Mouse (Mus musculus) hindbrain, embryonic 16.5 days (tissue): ENCODE data around the gene Blm. TPM values are rescaled to one million over a fixed set of nuclear protein-coding genes. Genes with fewer than 3 reads are reported as not detected.

ENCODE experiments used
- ATAC-seq: fragments of 200-750 bp; cut with Nextera tagmentation; 2 replicates; pipeline ENCODE4 v1.8.0; 2017; ENCODE audit warnings: moderate TSS enrichment, moderate library complexity
- H3K27ac ChIP-seq: fragments of 300-500 bp; sonication (generic); 2 replicates; pipeline ENCODE4 v1.5.1; 2014; ENCODE audit warnings: low read depth, mild to moderate bottlenecking, control low read depth, low read length, moderate library complexity
- H3K27me3 ChIP-seq: fragments of 300-500 bp; sonication (generic); replicated peaks from 2 replicates; pipeline ENCODE4 v1.6.1; 2014; ENCODE audit warnings: low read length; ENCODE audit not compliant: control insufficient read depth, insufficient read depth
- H3K36me3 ChIP-seq: fragments of 300-500 bp; sonication (generic); 2 replicates; pipeline ENCODE4 v1.6.1; 2014; ENCODE audit warnings: mild to moderate bottlenecking, low read length, moderate library complexity, mixed read lengths; ENCODE audit not compliant: control insufficient read depth, insufficient read depth
- H3K4me1 ChIP-seq: fragments of 300-500 bp; sonication (generic); 2 replicates; pipeline ENCODE4 v1.6.1; 2014; ENCODE audit warnings: low read depth, low read length; ENCODE audit not compliant: control insufficient read depth, insufficient read depth
- H3K4me2 ChIP-seq: fragments of 300-500 bp; sonication (generic); 2 replicates; pipeline ENCODE4 v1.6.1; 2014; ENCODE audit warnings: mild to moderate bottlenecking, low read length, control low read depth, moderate library complexity
- H3K4me3 ChIP-seq: fragments of 300-500 bp; sonication (generic); 2 replicates; pipeline ENCODE4 v1.5.1; 2014; ENCODE audit warnings: mild to moderate bottlenecking, low read length, control low read depth, moderate library complexity
- H3K9ac ChIP-seq: fragments of 300-500 bp; sonication (generic); 2 replicates; pipeline ENCODE4 v1.6.1; 2014; ENCODE audit warnings: low read depth, mild to moderate bottlenecking, control low read depth, low read length, moderate library complexity
- H3K9me3 ChIP-seq: fragments of 300-500 bp; sonication (generic); 2 replicates; pipeline ENCODE4 v1.6.1; 2014; ENCODE audit warnings: mild to moderate bottlenecking, low read length, moderate library complexity; ENCODE audit not compliant: control insufficient read depth
- WGBS: fragments of 180-500 bp; shearing (Covaris S2); extraction: QIAGEN DNeasy Blood & Tissue Kit; methylation state at CpG from one replicate; pipeline ENCODE4 v1.1.7; 2014; 5-methylcytosine and 5-hydroxymethylcytosine counted together
- polyA plus RNA-seq: library from polyadenylated mRNA; unstranded; fragments of >200 nt; fragmentation: Nextera tagmentation; extraction: Ambion mirVana; gene quantifications from 2 replicates; pipeline ENCODE4 v1.2.1, GENCODE M21; 2015

Gene Blm
- polyA plus RNA-seq, 1 experiment from 2014 or later, result 7.3 TPM

DNA sequence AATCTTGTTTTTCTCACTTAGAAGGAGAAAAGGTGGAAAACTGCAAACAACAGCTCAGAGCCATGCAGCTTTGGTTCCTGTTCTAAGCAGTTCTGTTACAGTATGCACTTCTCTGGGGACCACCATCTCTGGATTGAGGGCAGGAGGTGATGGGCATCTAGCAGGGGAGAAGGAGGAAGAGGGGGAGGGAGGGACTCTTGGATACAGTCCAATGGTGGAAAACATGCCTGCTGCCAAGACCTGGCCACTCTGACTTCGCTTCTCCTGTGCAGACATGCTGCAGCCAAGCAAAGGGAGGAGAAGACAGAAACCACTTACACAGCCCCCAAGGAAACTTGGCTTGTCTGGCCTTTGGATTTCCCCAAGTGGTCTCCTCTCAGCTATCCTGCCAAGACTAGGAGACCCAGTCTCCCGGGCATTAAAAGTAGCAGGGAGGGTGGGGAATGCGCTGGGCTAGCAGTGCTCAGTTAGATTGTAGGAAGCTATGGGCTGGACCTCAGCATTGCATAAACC lies 77.0 kb downstream of the Blm start:
- no peaks in the 10 kb centered on the region for H3K27me3 ChIP-seq
- no peak overlapping the region for H3K4me3 ChIP-seq
- H3K9ac ChIP-seq, result no peak overlapping the region
- WGBS, result 71% methylated on average over 3 of the region's 3 CpGs
- no peak for ATAC-seq
- H3K9me3 ChIP-seq, result no peaks in the 10 kb centered on the region
- no peak overlapping the region for H3K4me2 ChIP-seq
- peaks cover 3% of the 10 kb centered on the region; the same call in 1 of the 2 replicates for H3K36me3 ChIP-seq
- no peaks in the 10 kb centered on the region; the same call in 1 of the 2 replicates for H3K4me1 ChIP-seq
- no peak overlapping the region for H3K27ac ChIP-seq

DNA sequence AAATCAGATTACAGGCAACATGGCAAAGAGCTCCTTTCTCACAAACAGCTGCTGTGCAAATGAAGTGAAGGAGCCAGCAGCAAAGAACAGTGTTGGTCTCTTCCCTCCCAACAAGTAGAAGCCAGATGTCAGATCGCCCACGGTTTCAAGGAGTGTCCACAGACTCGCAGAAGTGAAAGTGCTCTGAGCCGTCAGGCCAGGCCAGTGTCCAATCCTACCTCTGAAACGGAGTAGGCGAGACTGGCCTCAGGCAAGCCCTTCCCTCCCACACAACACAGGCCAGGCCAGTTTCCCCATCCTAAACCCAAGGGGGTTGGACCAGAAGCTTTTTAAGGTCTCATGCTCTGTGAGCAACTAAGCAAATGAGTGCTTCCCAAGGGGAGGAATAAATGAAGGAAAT lies 77.7 kb downstream of the Blm start:
- no peak overlapping the region for H3K4me3 ChIP-seq
- H3K36me3 ChIP-seq, result peaks cover 3% of the 10 kb centered on the region; the same call in 1 of the 2 replicates
- WGBS, result 88% methylated on average over 6 of the region's 6 CpGs
- no peak overlapping the region for H3K4me2 ChIP-seq
- H3K9me3 ChIP-seq, result no peaks in the 10 kb centered on the region
- no peaks in the 10 kb centered on the region for H3K27me3 ChIP-seq
- ATAC-seq, result no peak
- H3K9ac ChIP-seq, result no peak overlapping the region
- H3K4me1 ChIP-seq, result no peaks in the 10 kb centered on the region; the same call in 1 of the 2 replicates
- H3K27ac ChIP-seq, result no peak overlapping the region

GRCm38 (mm10) chr7:80456327-80456726 lies 78.6 kb downstream of the Blm start:
- Histone ChIP-seq H3K27me3 (no peaks in the 10 kb centered on the region), H3K4me3 (no peak overlapping the region), H3K27ac (no peak overlapping the region), H3K4me1 (no peaks in the 10 kb centered on the region; the same call in 1 of the 2 replicates), H3K36me3 (peaks cover 3% of the 10 kb centered on the region; the same call in 1 of the 2 replicates), H3K9ac (no peak overlapping the region), H3K4me2 (no peak overlapping the region), H3K9me3 (no peaks in the 10 kb centered on the region)
- ATAC-seq, result no peak
- WGBS, result 73% methylated on average over 6 of the region's 6 CpGs

DNA sequence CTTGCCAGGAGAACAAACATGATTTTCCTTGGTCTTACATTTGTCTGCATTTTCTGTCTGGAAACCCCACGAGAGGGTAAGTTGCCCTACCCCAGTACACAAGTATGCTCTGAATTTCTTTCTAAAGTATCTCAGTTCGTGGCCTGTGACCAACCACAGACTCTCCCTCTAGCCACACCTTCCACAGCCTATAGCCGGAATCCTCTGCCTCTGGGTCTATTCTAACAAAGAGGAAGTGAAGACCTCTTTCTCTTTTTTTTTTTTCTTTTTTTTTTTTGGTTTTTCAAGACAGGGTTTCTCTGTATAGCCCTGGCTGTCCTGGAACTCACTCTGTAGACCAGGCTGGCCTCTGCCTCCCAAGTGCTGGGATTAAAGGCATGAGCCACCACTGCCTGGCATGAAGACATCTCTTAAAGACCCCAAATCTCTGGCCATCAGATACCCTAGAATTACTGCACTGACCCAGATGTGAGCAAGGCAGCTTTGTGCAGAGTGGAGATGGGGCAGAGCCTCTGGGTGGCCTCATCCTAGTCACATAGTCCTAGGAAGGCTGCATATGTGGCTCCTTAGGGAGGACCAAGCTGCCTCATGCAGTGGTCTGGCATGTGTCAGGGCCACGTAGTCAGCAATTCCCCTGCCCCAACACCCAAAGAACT lies 79.3 kb downstream of the Blm start:
- no peak for ATAC-seq
- 87% methylated on average over 4 of the region's 4 CpGs for WGBS
- H3K4me3 ChIP-seq, result no peak overlapping the region
- H3K36me3 ChIP-seq, result peaks cover 3% of the 10 kb centered on the region; the same call in 1 of the 2 replicates
- no peak overlapping the region for H3K9ac ChIP-seq
- H3K27ac ChIP-seq, result no peak overlapping the region
- H3K27me3 ChIP-seq, result no peaks in the 10 kb centered on the region
- H3K4me1 ChIP-seq, result no peaks in the 10 kb centered on the region; the same call in 1 of the 2 replicates
- no peak overlapping the region for H3K4me2 ChIP-seq
- no peaks in the 10 kb centered on the region for H3K9me3 ChIP-seq

- no peaks in the 10 kb centered on the region for H3K36me3 ChIP-seq
- H3K9ac ChIP-seq, result no peak overlapping the region
- 89% methylated on average over 2 of the region's 2 CpGs for WGBS
- no peak overlapping the region for H3K4me2 ChIP-seq
- no peaks in the 10 kb centered on the region for H3K9me3 ChIP-seq
- no peaks in the 10 kb centered on the region; the same call in 1 of the 2 replicates for H3K4me1 ChIP-seq
- H3K27me3 ChIP-seq, result no peaks in the 10 kb centered on the region
- no peak for ATAC-seq
- no peak overlapping the region for H3K27ac ChIP-seq
- no peak overlapping the region for H3K4me3 ChIP-seq
These were observed 80.1 kb downstream of the Blm start for GRCm38 (mm10) chr7:80454786-80455185.

DNA sequence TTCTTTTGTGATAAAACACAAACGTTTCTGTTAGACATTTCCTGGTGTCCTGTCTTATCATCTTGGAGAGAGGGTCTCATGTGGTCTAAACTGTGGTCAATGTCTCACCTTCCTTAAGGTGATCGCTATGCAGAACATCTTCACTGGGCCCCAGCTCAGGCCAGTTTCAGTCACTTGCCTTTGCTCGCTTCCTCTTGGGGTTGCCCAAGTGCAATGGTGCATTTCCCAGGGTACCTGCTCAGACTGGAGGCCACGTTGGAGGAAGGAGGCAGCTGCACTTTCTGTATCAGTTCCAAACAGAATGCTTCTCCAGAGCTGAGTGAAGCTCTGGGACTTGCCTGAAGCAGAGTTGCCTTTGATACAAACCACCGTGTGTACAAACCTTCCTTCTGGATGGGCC lies 80.9 kb downstream of the Blm start:
- H3K9ac ChIP-seq, result no peak overlapping the region
- no peak for ATAC-seq
- H3K36me3 ChIP-seq, result no peaks in the 10 kb centered on the region
- no peak overlapping the region for H3K4me2 ChIP-seq
- no peak overlapping the region for H3K4me3 ChIP-seq
- no peaks in the 10 kb centered on the region for H3K9me3 ChIP-seq
- 92% methylated on average over 5 of the region's 5 CpGs for WGBS
- no peak overlapping the region for H3K27ac ChIP-seq
- H3K27me3 ChIP-seq, result no peaks in the 10 kb centered on the region
- no peaks in the 10 kb centered on the region; the same call in 1 of the 2 replicates for H3K4me1 ChIP-seq

DNA sequence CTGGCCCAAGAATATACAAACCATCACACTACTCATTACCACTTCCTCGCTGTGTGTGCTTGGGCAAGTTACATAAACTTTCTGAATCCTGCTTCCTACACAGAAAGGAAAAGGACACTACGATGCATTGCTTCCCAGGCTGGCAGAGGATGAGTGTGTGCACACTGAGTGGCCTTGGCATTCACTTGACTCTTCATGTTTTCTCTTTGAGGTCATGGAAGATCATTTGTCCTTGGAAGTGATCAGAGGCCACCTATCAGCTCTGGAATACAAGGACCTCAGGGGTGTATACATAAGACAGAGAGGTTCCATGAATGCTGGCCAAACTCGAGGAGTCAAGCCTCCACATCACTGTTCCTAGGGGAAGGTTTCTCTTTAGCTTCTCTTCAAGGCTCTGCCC lies 81.8 kb downstream of the Blm start:
- 89% methylated on average over 3 of the region's 3 CpGs for WGBS

DNA sequence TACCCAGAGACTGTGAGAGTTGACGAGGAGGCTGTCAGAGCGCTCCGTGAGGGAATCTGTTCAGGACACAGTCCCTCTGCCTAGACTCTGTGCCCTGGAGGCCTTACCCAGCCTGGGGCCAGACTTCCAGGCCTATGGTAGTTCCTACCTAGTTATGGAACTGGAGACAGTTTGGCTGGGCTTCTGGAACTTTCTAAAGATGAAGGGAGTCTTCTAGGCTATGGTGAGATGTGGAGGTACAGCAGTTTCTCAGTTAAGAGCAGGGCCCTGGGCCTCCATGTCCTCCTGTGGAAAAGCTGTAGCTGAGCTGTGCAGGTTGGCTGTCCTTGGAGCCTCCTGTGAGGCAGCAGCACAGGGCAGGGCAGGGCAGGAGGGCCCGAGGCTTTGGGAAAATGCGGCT lies 82.7 kb downstream of the Blm start:
- no peaks in the 10 kb centered on the region for H3K36me3 ChIP-seq
- H3K27me3 ChIP-seq, result no peaks in the 10 kb centered on the region
- H3K4me3 ChIP-seq, result no peak overlapping the region
- H3K4me1 ChIP-seq, result no peaks in the 10 kb centered on the region
- no peak overlapping the region for H3K9ac ChIP-seq
- no peak overlapping the region for H3K4me2 ChIP-seq
- ATAC-seq, result no peak
- 76% methylated on average over 5 of the region's 5 CpGs for WGBS
- H3K27ac ChIP-seq, result no peak overlapping the region
- H3K9me3 ChIP-seq, result no peaks in the 10 kb centered on the region

More for the DNA sequence above, 81.8 kb downstream of the Blm start:
- ATAC-seq, result no peak
- no peak overlapping the region for H3K4me2 ChIP-seq
- no peaks in the 10 kb centered on the region; the same call in 1 of the 2 replicates for H3K4me1 ChIP-seq
- H3K9me3 ChIP-seq, result no peaks in the 10 kb centered on the region
- no peak overlapping the region for H3K4me3 ChIP-seq
- H3K27me3 ChIP-seq, result no peaks in the 10 kb centered on the region
- no peak overlapping the region for H3K27ac ChIP-seq
- no peaks in the 10 kb centered on the region for H3K36me3 ChIP-seq
- H3K9ac ChIP-seq, result no peak overlapping the region

DNA sequence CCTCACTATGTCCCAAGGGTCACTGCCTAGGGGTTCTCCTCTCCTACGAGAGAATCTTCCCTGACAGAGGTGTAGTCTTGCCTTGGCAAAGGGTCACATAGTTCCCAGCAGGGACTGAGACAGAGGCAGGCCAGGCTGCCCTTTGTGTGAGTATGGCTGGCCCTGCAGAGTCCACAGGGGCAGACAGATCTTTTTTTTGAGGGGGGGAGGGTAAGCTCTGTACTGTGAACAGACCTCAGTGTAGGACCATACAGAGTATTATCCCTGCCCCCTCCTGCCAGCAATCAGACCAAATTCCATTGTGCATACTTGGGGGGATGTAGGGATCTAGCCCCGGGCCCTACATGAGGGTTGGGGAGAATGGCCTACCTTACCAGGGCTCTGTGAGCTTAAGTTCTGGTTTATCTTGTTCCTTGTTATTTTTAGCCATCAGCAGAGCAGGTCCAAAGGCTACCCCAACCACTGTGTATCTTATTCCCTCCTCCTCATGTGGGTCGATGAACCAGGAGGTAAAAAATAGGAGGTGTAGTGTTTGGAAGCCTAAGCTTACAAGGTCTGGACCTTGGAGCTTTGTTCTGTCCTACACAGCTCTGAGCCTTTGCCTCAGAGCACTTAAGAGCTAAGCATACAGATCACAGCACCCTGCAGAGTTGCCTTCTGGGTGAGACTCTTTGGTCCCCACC lies 83.2 kb downstream of the Blm start:
- Histone ChIP-seq H3K27me3 (no peaks in the 10 kb centered on the region), H3K36me3 (no peaks in the 10 kb centered on the region), H3K27ac (no peak overlapping the region), H3K4me1 (no peaks in the 10 kb centered on the region), H3K9me3 (no peaks in the 10 kb centered on the region), H3K9ac (no peak overlapping the region), H3K4me3 (no peak overlapping the region), H3K4me2 (no peak overlapping the region)
- ATAC-seq, result no peak
- WGBS, result 77% methylated on average over 3 of the region's 3 CpGs
